19 mouse cellular contexts compared by ENCODE assay signal in the genomic region with DNA sequence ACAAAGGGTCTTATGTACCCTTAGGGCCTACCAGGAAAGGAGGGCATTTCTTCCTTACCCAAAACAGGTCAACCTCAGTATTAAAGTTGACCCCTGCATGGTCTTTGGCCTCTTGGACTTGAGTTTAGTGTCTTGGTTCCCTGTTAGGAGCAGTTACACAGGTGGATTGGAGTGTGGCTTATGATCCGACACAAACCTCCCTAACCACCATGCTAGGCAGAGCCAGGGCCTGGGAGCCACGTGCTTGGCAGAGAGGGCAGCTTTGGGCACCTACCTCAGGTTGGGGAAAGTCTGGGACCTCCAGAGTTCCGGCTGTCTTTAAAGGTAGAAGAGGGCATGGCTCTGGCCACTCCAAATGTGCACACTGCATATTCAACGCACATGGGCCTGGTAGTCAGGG.
"Had no signal": no experiment of that assay in that cellular context is flagged by ENCODE, and none has a peak within 500 bp of the region (broad histone marks: within the 10 kb centered on the region; RNA-seq: fewer than 3 reads in every experiment).

No protein-coding gene starts in this region.

- H3K9me3 ChIP-seq: heart, embryonic 10.5 days; heart, embryonic 12.5 days; heart, embryonic 13.5 days; heart, embryonic 15.5 days; hindbrain, embryonic 10.5 days; hindbrain, embryonic 12.5 days; hindbrain, embryonic 13.5 days; hindbrain, embryonic 15.5 days; intestine, embryonic 15.5 days; kidney, embryonic 15.5 days had no signal

- ATAC-seq: hindbrain, embryonic 16.5 days; intestine, embryonic 15.5 days; intestine, embryonic 16.5 days; intestine, postnatal 0 days had no signal

- H3K4me2 ChIP-seq: heart, embryonic 11.5 days; heart, embryonic 12.5 days; heart, embryonic 13.5 days; heart, embryonic 15.5 days; hindbrain, embryonic 12.5 days; hindbrain, embryonic 13.5 days; hindbrain, embryonic 15.5 days; intestine, embryonic 15.5 days; kidney, embryonic 15.5 days had no signal

- H3K4me3 ChIP-seq: heart, adult 2 months; heart, embryonic 10.5 days; heart, embryonic 12.5 days; heart, embryonic 13.5 days; heart, embryonic 15.5 days; hindbrain, embryonic 10.5 days; hindbrain, embryonic 12.5 days; hindbrain, embryonic 13.5 days; hindbrain, embryonic 15.5 days; intestine, embryonic 15.5 days; kidney, embryonic 15.5 days; layer of hippocampus, adult 2 months; left cerebral cortex, adult 2 months had no signal

- H3K27ac ChIP-seq: heart, adult 2 months; heart, embryonic 10.5 days; heart, embryonic 13.5 days; heart, embryonic 15.5 days; hindbrain, embryonic 10.5 days; hindbrain, embryonic 12.5 days; hindbrain, embryonic 13.5 days; hindbrain, embryonic 15.5 days; intestine, embryonic 15.5 days; kidney, embryonic 15.5 days; kidney, postnatal 0 days; layer of hippocampus, adult 2 months; left cerebral cortex, adult 2 months had no signal

- H3K27me3 ChIP-seq: heart, embryonic 12.5 days; heart, embryonic 13.5 days; heart, embryonic 15.5 days; hindbrain, embryonic 12.5 days; hindbrain, embryonic 13.5 days; hindbrain, embryonic 15.5 days; intestine, embryonic 15.5 days; kidney, embryonic 15.5 days had no signal

- H3K9ac ChIP-seq: heart, embryonic 12.5 days; heart, embryonic 13.5 days; heart, embryonic 15.5 days; hindbrain, embryonic 12.5 days; hindbrain, embryonic 13.5 days; hindbrain, embryonic 15.5 days; intestine, embryonic 15.5 days; kidney, embryonic 15.5 days had no signal

- DNase-seq: kidney, adult 11 months had no signal
